11 mouse cellular contexts compared by ENCODE assay signal in genomic region chr5:24446630-24447029, GRCm38 (mm10). TPM values are rescaled to one million over a fixed set of nuclear protein-coding genes. Genes with fewer than 3 reads are reported as not detected.
DNase-seq lines count a peak whose midpoint lies in the region; ATAC-seq and TF ChIP-seq lines count a peak whose summit lies in the region.
"Had no signal": no experiment of that assay in that cellular context is flagged by ENCODE, and none has a peak within 500 bp of the region (broad histone marks: within the 10 kb centered on the region; RNA-seq: fewer than 3 reads in every experiment).

No protein-coding gene starts in this region.

- WGBS in neural tube, embryonic 11.5 days = 92% methylated on average over 7 of the region's 7 CpGs
- WGBS in limb, embryonic 14.5 days = 86% methylated on average over 7 of the region's 7 CpGs
- WGBS in neural tube, embryonic 15.5 days = 95% methylated on average over 7 of the region's 7 CpGs

- H3K9ac ChIP-seq in neural tube, embryonic 11.5 days (ENCODE audit: low read length) = no peak overlapping the region
- H3K9ac ChIP-seq in limb, embryonic 14.5 days (ENCODE audit: low read depth, low read length, severe bottlenecking) = no peak overlapping the region
- H3K9ac ChIP-seq in neural tube, embryonic 15.5 days (replicated peaks) = no peak overlapping the region

- no peak for TF ChIP-seq POLR2A in limb, embryonic 14.5 days (IDR thresholded peaks at IDR 0.05; ENCODE audit: borderline replicate concordance, extremely low read depth, insufficient read depth, insufficient read length)

- no peak for TF ChIP-seq CTCF in gastrocnemius, adult 2 months (IDR thresholded peaks at IDR 0.05)

- DNase-seq in gastrocnemius, adult 2 months = no peak
- DNase-seq in gastrocnemius, adult 18-20 months (ENCODE audit: low spot score) = no peak
- DNase-seq in neural tube, embryonic 11.5 days (ENCODE audit: low spot score) = no peak
- no peak for DNase-seq in neural tube, embryonic 10.5 days (ENCODE audit: extremely low spot score, low spot score)
- DNase-seq in limb, embryonic 14.5 days (ENCODE audit: low spot score) = no peak
- DNase-seq in gastrocnemius, postnatal 10 days = no peak
- DNase-seq in gastrocnemius, postnatal 36 days = no peak
- DNase-seq: kidney, adult 2 months; right cerebral cortex, postnatal 4 days had no signal

- no peak overlapping the region for H3K4me3 ChIP-seq in gastrocnemius, adult 2 months
- H3K4me3 ChIP-seq in neural tube, embryonic 11.5 days (ENCODE audit: low read depth, low read length) = no peak overlapping the region
- H3K4me3 ChIP-seq in limb, embryonic 14.5 days (replicated peaks; ENCODE audit: low read length) = no peak overlapping the region; the same call in 1 of the 2 replicates
- H3K4me3 ChIP-seq in neural tube, embryonic 15.5 days (replicated peaks) = peak overlapping the region; percentile 71; the same call in 1 of the 2 replicates

- peak overlapping the region; percentile 98; the same call in 1 of the 2 replicates for H3K27ac ChIP-seq in gastrocnemius, adult 2 months
- no peak overlapping the region for H3K27ac ChIP-seq in neural tube, embryonic 11.5 days (ENCODE audit: low read depth, low read length)
- no peak overlapping the region for H3K27ac ChIP-seq in limb, embryonic 14.5 days (replicated peaks; ENCODE audit: low read depth, low read length)
- H3K27ac ChIP-seq in neural tube, embryonic 15.5 days (replicated peaks) = no peak overlapping the region

- no peak for ATAC-seq in neural tube, embryonic 11.5 days (ENCODE audit: insufficient read depth, low FRiP score, low TSS enrichment)
- ATAC-seq in limb, embryonic 14.5 days (ENCODE audit: low FRiP score, low read depth) = no peak
- ATAC-seq in neural tube, embryonic 15.5 days (ENCODE audit: low FRiP score) = no peak
- ATAC-seq: CD4-positive, CD25-positive, alpha-beta regulatory T cell, adult 4 months had no signal

- intact Hi-C loops in gastrocnemius, adult 2 months (cut with DNase I) = no loop called here
- intact Hi-C loops in gastrocnemius, postnatal 36 days (cut with DNase I) = no loop called here

- 0 out of 2 replicates have a peak overlapping the region, but pooled peaks have one; percentile 87 for H3K4me2 ChIP-seq in neural tube, embryonic 11.5 days (ENCODE audit: low read depth)
- H3K4me2 ChIP-seq in limb, embryonic 14.5 days (replicated peaks; ENCODE audit: low read depth, low read length, severe bottlenecking) = peak overlapping the region; percentile 77; the same call in 1 of the 2 replicates
- H3K4me2 ChIP-seq in neural tube, embryonic 15.5 days = peak overlapping the region; percentile 88

- H3K27me3 ChIP-seq in neural tube, embryonic 11.5 days (ENCODE audit: control insufficient read depth, insufficient read depth, low read length) = no peaks in the 10 kb centered on the region
- H3K27me3 ChIP-seq in limb, embryonic 14.5 days (ENCODE audit: control insufficient read depth, insufficient read depth, low read length) = no peaks in the 10 kb centered on the region
- H3K27me3 ChIP-seq in neural tube, embryonic 15.5 days (replicated peaks) = 0 out of 2 replicates have a peak, but pooled peaks cover 3% of the 10 kb centered on the region

- peaks cover 20% of the 10 kb centered on the region for H3K4me1 ChIP-seq in neural tube, embryonic 11.5 days (ENCODE audit: control insufficient read depth, insufficient read depth, low read length)
- H3K4me1 ChIP-seq in limb, embryonic 14.5 days (ENCODE audit: control insufficient read depth, insufficient read depth, low read length) = peaks cover 27% of the 10 kb centered on the region
- H3K4me1 ChIP-seq in neural tube, embryonic 15.5 days = peaks cover 48% of the 10 kb centered on the region

- H3K36me3 ChIP-seq in neural tube, embryonic 11.5 days (ENCODE audit: control insufficient read depth, insufficient read depth, low read length) = peaks cover 7% of the 10 kb centered on the region; the same call in 1 of the 2 replicates
- peaks cover 18% of the 10 kb centered on the region for H3K36me3 ChIP-seq in limb, embryonic 14.5 days (ENCODE audit: control insufficient read depth, insufficient read depth, low read length)
- peaks cover 9% of the 10 kb centered on the region for H3K36me3 ChIP-seq in neural tube, embryonic 15.5 days

- H3K9me3 ChIP-seq in neural tube, embryonic 11.5 days (ENCODE audit: control insufficient read depth, low read length) = no peaks in the 10 kb centered on the region
- H3K9me3 ChIP-seq in limb, embryonic 14.5 days (ENCODE audit: control insufficient read depth, low read length) = no peaks in the 10 kb centered on the region
- H3K9me3 ChIP-seq in neural tube, embryonic 15.5 days (replicated peaks) = no peaks in the 10 kb centered on the region

RNA-seq across cellular contexts. Expression of gene Tmub1, which starts 1.0 kb away (rescaled TPM):
- 10 to 100 TPM; 18.1 to 22.2 TPM for total RNA-seq in gastrocnemius, adult 2 months (2021)
- 10 to 100 TPM; 17.7 to 23.3 TPM for total RNA-seq in gastrocnemius, adult 18-20 months (2021)
- polyA plus RNA-seq in neural tube, embryonic 11.5 days (2014; fragmentation: Nextera tagmentation; extraction: Ambion mirVana) = 31.5 and 33.1 TPM in 2 replicates
- 29.8 and 35.5 TPM in 2 replicates for polyA plus RNA-seq in limb, embryonic 14.5 days (2012; rRNA removed)
- 23.2 and 23.5 TPM in 2 replicates for polyA plus RNA-seq in limb, embryonic 14.5 days (2014; fragmentation: Nextera tagmentation; extraction: Ambion mirVana)
- polyA plus RNA-seq in neural tube, embryonic 15.5 days (2015; fragmentation: Nextera tagmentation; extraction: Ambion mirVana) = 54.8 and 62.8 TPM in 2 replicates
- 1 to 10 TPM; 9.0 to 9.9 TPM for total RNA-seq in gastrocnemius, postnatal 10 days (2021)
- 10 to 100 TPM; 14.9 to 15.8 TPM for total RNA-seq in gastrocnemius, postnatal 36 days (2021)

RNA-seq across cellular contexts. Expression of gene Fastk, which starts 1.5 kb away (rescaled TPM):
- 100 to 1,000 TPM; 163 to 214 TPM for total RNA-seq in gastrocnemius, adult 2 months (2021)
- 100 to 1,000 TPM; 183 to 194 TPM for total RNA-seq in gastrocnemius, adult 18-20 months (2021)
- polyA plus RNA-seq in neural tube, embryonic 11.5 days (2014; fragmentation: Nextera tagmentation; extraction: Ambion mirVana) = 89.7 and 93.7 TPM in 2 replicates
- 295 and 397 TPM in 2 replicates for polyA plus RNA-seq in limb, embryonic 14.5 days (2012; rRNA removed)
- 113 and 120 TPM in 2 replicates for polyA plus RNA-seq in limb, embryonic 14.5 days (2014; fragmentation: Nextera tagmentation; extraction: Ambion mirVana)
- polyA plus RNA-seq in neural tube, embryonic 15.5 days (2015; fragmentation: Nextera tagmentation; extraction: Ambion mirVana) = 111 TPM in 2 replicates
- 100 to 1,000 TPM; 124 to 142 TPM for total RNA-seq in gastrocnemius, postnatal 10 days (2021)
- 100 to 1,000 TPM; 179 to 183 TPM for total RNA-seq in gastrocnemius, postnatal 36 days (2021)

RNA-seq across cellular contexts. Expression of gene Agap3, which starts 5.3 kb away (rescaled TPM):
- total RNA-seq in gastrocnemius, adult 2 months (2021) = 10 to 100 TPM; 67.8 to 71.0 TPM
- 10 to 100 TPM; 74.3 to 84.7 TPM for total RNA-seq in gastrocnemius, adult 18-20 months (2021)
- polyA plus RNA-seq in neural tube, embryonic 11.5 days (2014; fragmentation: Nextera tagmentation; extraction: Ambion mirVana) = 61.0 and 72.0 TPM in 2 replicates
- polyA plus RNA-seq in limb, embryonic 14.5 days (2012; rRNA removed) = 103 and 114 TPM in 2 replicates
- 57.9 and 61.7 TPM in 2 replicates for polyA plus RNA-seq in limb, embryonic 14.5 days (2014; fragmentation: Nextera tagmentation; extraction: Ambion mirVana)
- 60.2 and 101 TPM in 2 replicates for polyA plus RNA-seq in neural tube, embryonic 15.5 days (2015; fragmentation: Nextera tagmentation; extraction: Ambion mirVana)
- total RNA-seq in gastrocnemius, postnatal 10 days (2021) = 10 to 100 TPM; 61.0 to 61.8 TPM
- 10 to 100 TPM; 59.6 to 63.2 TPM for total RNA-seq in gastrocnemius, postnatal 36 days (2021)

RNA-seq across cellular contexts. Expression of gene Slc4a2, which starts 23.0 kb away (rescaled TPM):
- total RNA-seq in gastrocnemius, adult 2 months (2021) = 10 to 100 TPM; 14.4 to 16.7 TPM
- 10 to 100 TPM; 13.9 to 14.3 TPM for total RNA-seq in gastrocnemius, adult 18-20 months (2021)
- polyA plus RNA-seq in neural tube, embryonic 11.5 days (2014; fragmentation: Nextera tagmentation; extraction: Ambion mirVana) = 18.0 and 18.1 TPM in 2 replicates
- polyA plus RNA-seq in limb, embryonic 14.5 days (2012; rRNA removed) = 69.1 and 84.1 TPM in 2 replicates
- 30.0 and 37.1 TPM in 2 replicates for polyA plus RNA-seq in limb, embryonic 14.5 days (2014; fragmentation: Nextera tagmentation; extraction: Ambion mirVana)
- polyA plus RNA-seq in neural tube, embryonic 15.5 days (2015; fragmentation: Nextera tagmentation; extraction: Ambion mirVana) = 15.3 and 19.1 TPM in 2 replicates
- 10 to 100 TPM; 26.2 to 39.8 TPM for total RNA-seq in gastrocnemius, postnatal 10 days (2021)
- 10 to 100 TPM; 14.7 to 15.5 TPM for total RNA-seq in gastrocnemius, postnatal 36 days (2021)

RNA-seq across cellular contexts. Expression of gene Cdk5, which starts 23.3 kb away (rescaled TPM):
- total RNA-seq in gastrocnemius, adult 2 months (2021) = 10 to 100 TPM; 10.6 to 11.8 TPM
- 10 to 100 TPM; 10.5 to 11.2 TPM for total RNA-seq in gastrocnemius, adult 18-20 months (2021)
- polyA plus RNA-seq in neural tube, embryonic 11.5 days (2014; fragmentation: Nextera tagmentation; extraction: Ambion mirVana) = 59.1 and 64.9 TPM in 2 replicates
- 127 and 165 TPM in 2 replicates for polyA plus RNA-seq in limb, embryonic 14.5 days (2012; rRNA removed)
- polyA plus RNA-seq in limb, embryonic 14.5 days (2014; fragmentation: Nextera tagmentation; extraction: Ambion mirVana) = 51.7 TPM in 2 replicates
- 113 and 133 TPM in 2 replicates for polyA plus RNA-seq in neural tube, embryonic 15.5 days (2015; fragmentation: Nextera tagmentation; extraction: Ambion mirVana)
- total RNA-seq in gastrocnemius, postnatal 10 days (2021) = 10 to 100 TPM; 15.5 to 17.5 TPM
- 10 to 100 TPM; 11.3 to 12.0 TPM for total RNA-seq in gastrocnemius, postnatal 36 days (2021)
